Mouse (Mus musculus) right cerebral cortex, adult 18-20 months (tissue): ENCODE data around the gene Ccdc86.

Source experiments
- DNase-seq: peaks from one replicate; pipeline ENCODE4 v3.0.0; 2022; ENCODE audit warnings: mixed read lengths

Gene Ccdc86

DNA sequence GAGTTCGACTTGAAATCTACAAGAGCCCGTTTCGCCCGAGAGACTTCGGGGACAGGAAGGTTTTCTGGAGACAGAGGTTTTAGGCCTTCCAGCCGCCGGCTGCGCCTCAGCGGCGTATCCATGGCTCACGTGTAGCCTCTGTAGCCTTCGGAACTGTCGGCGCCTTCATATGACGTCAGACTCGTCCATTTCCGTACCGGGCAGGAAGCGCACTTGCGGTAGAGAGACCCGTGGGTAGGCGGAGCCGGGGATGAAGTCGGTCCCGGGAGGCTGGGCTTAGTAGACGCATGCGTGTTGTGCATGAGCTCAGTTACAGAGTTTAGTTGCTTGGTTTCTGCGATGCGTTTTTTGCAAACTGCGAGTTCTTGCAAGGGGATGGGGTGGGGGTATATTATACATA, at the start of gene Ccdc86:
Ccdc86 (minus strand) TSS at position 155 of the 400 bp plus-strand sequence.
- DNase-seq = peak; percentile 97

DNA sequence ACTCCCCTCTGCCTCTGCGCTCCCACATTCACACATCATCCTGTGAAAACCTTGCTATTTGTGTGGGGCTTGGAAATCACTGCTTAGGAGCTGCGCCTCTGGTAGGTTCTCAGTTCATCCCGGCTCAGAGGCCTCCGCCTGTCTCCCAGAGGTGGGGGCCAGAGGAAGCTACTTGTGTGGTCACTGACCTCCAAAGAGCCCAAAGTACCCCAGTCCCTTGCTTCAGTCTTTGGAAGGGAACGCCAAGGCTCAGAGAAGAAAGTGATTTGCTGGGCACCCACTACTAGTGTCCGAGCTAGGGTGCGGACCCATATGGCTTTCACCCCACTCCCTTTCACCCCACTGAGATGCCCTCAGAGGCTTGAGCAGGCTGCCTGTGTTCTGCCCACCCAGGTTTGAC, 44.1 kb upstream of the Ccdc86 start, which contains the start of gene Ms4a15:
Ms4a15 (minus strand) TSS at position 101 of the 400 bp plus-strand sequence.
- no peak for DNase-seq

DNA sequence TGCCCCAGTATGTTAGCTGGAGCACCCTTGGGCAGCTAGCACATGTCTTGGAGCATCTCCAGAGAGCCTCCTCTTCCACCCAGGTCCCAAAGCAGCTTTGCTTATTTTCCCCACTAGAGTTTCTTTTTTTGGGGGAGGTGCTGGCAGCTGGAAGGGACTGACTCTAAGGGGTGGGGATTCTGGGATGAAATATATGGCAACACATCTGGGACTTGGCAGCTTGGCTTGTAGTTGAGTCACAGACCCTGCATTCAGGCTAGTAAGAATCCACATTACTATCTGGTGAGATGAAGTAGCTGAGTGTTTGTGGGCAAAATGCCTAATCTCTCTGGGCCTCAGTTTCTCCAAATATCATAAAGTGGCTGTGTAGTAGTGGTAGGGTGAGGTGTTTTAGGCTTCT, 42.8 kb upstream of the Ccdc86 start:
- no peak for DNase-seq

DNA sequence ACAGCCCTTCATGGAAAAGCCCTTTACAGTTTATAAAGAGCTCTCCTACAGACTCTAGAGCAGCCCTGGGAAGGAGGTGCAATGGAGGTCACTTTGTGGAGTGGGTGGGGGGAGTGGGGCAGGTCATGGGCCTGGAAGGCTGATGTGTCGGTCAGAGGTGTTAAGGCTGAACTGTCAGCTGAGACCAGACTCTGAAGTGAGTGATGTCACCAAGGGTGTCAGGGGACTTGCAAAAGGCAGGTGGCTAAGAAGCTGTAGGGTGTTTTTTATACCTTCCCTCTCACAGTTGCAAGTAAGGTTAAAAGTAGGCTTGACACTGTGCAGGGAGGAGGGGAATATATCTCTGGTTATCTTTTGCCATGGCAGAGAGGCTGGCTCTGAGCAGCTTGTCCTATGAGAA, 41.7 kb upstream of the Ccdc86 start:
- DNase-seq = no peak

DNA sequence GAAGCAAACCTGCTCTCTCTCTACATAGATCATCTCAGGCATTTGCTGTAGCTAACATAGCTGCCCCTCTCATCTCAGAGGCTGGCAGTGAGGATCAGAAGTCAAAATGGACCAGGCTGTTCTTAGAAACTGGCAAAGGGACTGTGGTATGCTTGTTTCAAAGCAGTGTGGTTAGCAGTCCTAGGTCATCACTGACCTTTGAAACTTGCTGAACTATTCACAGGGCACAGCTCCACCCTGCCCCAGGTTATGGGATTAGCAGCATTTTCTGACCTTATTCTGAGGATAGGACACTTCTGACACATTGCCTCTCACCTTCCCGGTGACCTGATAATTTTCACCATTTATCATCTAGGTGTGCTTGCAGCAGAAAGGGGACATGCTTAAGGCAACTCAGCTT, 39.5 kb upstream of the Ccdc86 start:
- DNase-seq = no peak

DNA sequence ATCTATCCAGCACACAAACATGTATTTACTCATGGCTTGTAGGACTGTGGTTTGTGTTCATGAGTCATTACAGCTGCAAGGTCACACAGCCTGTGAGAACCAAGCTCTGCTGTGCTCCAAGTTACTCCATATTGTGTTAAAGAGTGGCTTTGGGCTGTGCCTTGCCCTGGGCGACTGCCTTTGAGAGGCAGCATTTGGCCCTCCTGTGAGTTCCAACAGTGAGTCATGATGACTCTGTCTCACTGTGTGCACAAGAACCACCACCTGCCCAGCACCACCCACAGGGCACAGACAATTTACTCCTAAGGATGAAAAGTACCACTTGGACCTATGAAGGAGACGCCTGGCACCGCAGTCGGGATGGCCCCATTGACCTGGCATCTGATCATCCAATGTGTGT, 36.8 kb upstream of the Ccdc86 start:
- no peak for DNase-seq

DNA sequence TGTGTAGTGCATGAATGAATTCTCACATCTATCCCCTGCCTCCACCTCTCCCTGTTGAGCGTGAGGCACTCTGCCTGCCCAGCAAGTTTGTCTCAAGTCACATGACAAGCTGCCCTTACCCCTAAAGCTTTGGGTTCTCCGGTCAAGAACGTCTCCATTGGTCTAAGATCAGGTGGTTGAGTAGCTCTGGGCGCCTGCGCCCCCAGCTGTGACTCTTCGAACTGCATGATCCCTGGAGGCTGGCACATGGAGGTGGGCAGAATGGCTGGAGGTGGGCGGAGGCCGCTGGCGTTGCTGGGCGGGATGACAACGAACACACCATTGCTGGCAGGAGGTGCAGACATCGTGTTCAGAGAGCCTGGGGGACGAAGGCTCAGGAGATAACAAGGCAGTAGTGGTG, 35.5 kb upstream of the Ccdc86 start:
- DNase-seq = no peak

DNA sequence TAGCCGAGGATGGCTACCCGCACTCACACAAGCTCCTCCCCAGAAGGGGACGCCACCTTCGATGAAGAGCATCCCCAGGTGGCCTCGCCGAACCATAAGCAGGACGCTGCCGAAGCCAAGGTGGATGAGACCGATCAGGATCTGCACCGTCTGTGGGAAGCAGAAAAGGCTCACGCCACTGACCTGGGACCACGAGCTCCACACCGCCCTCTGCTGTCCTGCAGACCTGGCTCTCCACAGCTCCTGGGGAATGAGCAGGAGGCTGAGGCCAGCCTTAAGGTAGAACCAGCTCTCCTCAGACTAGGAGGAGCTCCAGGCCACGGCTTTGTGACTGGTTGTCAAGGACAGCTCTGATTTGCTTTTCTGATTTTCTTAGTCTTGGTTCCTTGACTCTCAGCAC, 34.1 kb upstream of the Ccdc86 start:
- DNase-seq = peak; percentile 18

DNA sequence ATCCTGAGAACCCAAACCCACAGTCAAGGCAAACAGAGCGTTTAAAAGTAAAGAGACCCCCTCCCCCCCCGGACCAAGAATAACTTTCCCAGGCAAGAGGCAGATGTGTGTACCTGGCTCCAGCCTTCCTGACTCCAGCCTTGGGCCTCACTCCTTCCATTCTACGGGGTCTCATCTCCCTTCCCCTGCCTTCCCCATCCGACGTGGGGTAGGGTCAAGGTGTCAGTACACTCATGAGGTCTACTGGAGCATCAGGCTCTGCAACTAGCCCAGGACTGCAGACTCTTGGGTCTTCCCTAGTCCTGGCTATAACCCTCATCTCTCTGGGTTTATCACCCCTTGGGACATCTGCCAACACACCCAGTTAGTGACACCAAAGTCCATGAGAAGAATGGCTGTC, 31.1 kb upstream of the Ccdc86 start:
- no peak for DNase-seq

DNA sequence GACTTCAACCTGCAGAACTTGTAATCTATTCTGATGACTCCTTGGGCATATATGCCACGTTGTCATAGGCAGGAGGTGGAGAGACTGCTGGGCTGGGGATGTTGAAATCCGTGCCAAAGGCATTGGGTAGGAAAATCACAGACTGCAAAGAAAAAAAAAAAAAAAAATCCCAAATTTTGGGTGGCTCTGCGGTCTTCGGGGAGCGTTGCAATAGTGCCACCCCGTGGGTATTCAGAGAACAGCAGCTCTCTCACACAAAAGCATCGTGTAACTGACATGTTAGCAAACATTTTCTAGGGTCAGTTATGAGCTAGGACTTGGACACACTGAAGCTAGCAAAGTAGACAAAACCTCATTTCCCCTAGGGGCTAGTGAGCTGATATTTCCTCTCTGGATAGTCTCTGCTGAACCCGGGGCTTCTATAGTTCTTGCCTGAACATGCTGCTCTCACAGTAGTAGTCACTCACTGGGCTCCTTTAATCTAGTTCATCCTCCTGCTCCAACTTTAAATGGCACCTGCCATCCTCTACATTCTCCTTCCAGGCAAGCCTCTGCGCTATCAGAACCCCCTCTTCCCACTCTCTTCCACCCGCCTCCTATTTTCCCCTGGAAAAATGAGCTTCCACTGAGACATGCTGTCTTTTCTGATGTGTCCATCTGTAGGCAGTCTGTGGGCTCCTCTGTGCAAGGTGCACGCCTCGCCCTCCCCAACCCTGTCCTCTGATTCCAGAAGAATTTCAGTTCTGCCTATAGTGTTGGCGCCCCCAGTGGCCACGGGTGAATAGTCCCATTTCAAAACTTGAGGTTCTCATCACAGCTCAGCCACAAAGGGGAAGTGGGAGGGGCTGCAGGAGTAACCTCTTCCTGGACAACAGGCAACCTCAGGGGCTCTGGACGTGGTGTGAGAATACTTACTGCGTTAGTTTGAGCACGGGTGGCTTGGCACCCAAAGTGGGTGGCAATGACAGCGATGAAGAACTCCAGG, 30.4 kb upstream of the Ccdc86 start:
- peak; percentile 68 for DNase-seq

DNA sequence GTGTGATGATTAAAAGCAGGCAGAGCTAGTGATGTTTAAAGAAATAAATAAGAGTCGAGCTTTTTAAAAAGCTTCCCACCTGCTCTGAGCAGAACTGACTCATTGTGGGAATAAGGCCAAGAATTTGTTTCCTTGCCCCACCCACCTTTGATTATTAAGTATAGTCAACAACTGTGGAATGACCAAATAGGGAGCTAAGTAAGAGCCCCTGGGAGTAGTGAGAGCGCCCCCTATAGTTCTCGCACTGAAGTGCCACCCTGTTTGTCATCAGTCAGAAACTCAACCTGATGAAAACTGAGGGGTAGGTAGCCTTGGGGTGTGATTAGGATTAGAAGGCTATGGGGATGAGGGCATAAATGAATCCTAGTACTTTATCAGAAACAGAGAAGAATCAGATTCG, 27.3 kb upstream of the Ccdc86 start:
- no peak for DNase-seq

DNA sequence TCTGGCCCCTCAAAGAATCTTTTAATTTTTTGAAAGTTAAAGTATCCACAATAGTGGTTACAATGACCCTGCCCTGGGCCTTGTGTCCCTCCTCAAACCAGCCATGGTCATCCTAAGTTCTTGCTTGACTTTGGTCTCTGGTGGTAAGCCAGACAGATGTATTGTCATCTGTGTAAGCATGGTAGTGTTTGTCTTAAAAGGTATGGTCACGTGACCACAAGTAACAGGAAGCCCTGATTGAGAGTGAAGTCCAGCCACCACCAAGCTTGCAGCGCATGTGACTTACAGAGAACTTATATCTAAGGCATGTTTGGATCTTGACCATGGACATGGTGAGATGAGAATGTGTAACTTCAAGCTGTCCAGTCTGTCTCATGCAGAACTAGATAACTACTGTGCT, 26.1 kb upstream of the Ccdc86 start:
- no peak for DNase-seq

DNA sequence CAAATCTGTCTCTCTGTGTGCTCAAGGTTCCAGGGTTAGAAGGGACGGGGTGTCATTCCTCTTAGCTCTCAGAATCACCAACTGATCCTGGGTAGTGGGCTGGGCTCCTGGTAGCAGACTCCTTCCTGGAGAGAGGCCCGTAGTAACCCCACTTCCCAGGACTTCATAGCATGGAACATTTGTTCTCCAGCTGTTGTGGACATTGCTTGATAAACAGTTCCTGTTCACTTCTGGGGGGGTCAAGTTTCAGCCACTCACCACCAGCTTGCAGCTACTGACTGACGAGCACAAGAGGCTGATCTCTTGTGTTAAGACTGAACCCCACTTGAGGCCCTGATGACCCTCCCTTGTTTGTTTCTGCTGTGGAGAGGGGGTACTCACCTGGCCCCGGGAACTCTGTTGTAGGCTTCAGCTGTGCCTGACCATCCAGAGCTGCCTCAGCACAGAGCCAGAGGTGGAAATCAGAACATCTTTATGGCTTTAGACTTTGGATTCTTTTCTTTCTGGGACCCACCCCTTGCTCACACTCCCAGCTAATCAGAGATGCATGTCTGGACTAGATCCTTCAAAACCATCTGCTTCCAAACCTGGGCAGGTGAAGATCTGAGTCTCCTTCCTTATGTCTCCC, 25.3 kb upstream of the Ccdc86 start, which contains the start of gene Ms4a10:
Ms4a10 (minus strand) TSS at position 433 of the 628 bp plus-strand sequence.
- DNase-seq = no peak

DNA sequence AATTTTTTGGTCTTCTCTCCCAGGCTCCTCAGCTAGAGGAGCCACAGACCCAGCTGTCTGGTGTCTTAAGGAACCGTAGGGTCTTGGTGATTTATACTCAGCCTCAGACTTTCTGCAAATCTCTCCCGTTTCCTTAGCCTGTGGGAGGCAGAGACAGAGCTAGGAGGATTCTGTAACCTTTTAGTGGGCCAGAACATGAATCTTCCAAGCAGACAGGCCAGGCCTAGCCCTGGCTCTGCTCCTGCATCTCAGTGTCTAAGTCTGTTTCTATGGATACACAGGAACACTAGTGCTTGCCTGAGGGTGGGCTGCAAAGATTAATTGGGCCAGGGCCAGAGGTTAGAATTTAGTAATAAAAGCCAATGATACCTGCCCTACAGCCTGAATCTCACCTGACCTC, 24.1 kb upstream of the Ccdc86 start:
- no peak for DNase-seq

DNA sequence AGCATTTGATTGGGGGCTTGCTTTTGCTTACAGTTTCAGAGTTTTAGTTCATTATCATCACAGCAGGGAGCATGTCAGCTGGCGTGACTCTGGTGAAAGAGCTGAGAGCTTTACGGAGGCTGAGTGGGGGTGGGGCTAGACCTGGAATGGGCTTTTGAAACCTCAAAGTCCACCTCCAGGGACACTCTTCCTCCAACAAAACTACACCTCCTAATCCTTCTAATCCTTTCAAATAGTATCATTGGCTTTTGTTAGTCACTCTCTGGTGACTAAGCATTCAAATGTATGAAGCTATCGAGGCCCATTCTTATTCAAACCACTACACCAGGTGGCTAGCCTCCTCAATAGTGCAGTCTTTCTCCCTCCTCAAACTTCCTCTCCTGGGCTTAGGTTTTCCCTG, 23.6 kb upstream of the Ccdc86 start:
- DNase-seq = no peak

DNA sequence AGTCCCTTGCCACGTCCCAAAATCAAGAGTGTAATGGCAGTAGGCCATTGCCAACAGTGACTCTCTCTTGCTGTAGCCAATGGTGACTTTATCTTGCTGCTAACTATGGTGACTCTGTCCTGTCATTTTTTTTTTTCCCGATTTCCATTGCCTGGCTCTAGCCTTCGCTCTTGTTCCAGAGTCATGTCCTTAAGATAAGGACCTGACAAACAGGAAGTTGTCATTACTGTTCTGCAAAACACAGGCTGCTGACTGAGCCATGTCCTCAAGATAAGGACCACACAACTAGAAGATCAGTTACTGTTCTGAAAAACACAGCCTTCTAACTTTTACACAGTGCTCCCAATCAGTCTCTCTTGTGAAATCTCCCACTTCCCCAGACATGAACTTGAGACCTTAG, 21.4 kb upstream of the Ccdc86 start:
- no peak for DNase-seq

DNA sequence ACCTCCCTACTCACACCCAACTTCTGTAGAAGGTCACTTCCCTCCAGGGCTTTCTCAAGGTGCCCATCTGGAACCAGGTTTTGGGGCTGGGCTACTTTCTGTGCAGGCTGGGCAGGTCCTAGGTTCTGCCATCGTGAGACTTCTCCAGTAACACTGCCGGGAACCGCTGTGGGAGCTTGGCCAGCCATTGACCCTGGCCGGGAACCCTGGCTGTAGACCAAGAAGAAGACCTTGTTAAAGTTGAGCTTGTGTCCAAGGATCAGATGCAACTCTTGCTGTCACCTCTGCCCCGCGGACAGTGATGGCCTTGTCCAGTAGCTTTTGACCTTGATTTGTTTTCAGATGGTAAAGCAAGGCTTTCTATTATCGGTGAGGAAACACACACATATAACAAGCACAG, 19.5 kb upstream of the Ccdc86 start:
- no peak for DNase-seq

DNA sequence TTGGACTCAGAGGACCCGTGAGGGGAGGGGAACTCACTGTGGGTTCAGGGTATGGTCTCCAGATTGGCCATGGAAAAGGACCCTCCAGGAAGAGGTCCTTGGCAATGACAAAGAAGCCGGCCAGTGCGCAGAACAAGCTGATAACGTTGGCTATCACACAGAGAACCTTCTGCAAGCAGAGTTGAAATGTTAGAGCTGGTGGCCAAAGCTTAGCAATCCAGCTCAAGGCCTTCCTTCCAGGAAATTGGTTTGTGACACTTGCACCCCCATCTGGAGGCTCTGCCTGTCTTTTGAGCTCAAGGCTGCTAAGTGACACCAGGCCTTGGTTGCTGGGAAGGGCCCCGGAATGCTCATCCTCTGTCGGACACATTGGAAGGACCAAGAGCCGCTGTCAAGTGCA, 16.7 kb upstream of the Ccdc86 start:
- no peak for DNase-seq

DNA sequence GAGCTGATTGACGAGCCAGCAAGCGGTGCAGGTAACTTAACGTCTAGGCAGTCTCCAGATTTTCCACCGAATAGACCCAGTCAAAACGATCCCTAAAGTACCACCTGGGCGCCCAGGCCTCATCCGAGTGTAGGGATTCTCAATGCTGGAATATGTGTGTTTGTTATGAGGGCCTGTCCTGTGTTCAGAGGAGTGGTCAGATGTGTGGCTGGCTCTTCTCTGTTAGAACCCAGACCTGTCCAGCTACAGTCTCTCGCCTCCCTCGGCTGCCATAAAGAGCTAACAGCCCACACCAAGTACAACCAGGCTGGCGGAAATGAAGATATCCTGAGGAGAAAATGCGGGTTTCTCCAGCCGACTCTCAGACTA, 10.9 kb upstream of the Ccdc86 start:
- no peak for DNase-seq

DNA sequence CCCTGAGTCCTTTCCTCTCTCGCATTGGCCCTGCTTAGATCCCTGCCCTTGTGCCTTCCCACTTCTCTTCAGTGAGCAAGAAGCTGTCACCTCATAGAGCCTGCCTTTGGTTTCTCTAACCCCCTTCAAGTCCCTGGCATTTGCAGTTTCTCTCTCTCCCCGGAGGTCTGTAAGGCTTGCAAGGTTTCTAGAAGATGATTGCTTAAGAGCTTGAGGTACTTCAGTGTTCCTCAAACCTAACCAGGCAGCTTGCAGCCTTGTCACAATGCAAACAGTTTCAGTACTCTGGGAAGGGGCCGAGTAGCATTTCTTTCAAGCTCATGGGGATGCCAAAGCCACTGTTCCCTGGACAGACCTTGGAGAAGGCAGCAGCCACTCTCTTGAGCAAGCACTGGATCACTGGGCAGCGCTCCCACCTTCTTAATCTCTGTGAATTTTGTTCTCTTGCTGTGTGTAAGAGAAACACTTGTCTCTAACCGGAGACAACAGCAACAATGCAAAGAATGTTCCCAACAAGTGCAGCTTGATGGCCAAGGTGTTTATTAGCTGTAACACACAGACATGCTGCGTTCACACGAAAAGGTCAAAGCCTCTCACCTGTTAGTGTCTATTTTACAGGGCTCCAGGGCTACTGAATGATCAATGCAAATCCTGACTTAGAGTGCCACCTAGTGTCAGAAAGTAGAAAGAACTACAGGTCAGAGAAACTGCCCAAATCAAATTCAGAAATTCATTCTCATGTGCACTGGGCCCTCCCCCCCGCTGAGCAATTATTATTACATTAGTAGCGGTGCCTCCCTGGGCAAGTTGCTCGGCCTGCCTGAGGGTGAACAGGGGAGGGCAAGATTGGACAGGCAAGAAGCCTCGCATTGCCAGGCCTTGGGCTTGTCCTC, 10.3 kb upstream of the Ccdc86 start:
- DNase-seq = peak; percentile 49

DNA sequence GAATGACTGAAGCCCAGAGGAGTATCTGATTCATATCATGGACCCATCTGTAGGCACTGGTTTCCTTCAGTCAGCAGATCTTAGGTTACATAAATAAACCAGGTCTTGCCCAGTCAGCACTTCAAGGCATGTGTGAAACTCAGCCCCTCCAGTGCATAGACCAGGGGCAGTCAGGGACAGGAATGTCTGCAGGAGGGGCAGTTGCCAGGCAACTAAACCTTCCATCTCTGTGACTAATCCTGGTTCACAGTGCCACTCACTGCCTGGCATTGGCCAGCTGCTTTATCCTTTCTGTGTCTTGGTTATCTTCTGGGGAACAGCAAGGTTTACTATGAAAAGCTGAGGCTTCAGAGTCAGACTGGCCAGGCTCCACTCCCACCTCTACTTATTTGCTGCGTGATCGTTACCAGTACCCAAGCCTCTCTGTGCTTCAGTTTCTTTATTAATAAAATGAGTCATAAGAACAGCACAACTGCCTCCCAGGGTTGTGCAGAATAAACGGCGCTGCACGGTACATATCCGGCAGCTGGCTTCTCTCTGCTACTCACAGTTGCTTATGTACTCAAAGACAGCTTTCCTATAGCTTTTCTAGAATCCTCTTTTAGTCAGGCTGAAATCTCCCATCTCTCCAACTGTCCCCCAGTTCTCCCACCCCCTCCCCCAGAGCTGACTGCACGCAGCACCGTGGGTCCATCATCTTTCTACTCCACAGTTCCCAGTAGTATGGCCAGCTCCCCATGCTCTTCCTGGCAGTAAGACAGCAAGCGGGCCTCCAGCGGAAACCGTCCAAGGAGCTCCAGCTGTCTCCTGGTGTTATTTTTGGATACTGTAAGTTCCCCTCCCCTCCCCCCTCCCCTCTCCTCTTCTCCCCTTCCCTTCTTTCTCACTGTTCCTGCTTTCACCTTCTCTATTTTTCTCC, 3.2 kb upstream of the Ccdc86 start:
- DNase-seq = peak; percentile 49

DNA sequence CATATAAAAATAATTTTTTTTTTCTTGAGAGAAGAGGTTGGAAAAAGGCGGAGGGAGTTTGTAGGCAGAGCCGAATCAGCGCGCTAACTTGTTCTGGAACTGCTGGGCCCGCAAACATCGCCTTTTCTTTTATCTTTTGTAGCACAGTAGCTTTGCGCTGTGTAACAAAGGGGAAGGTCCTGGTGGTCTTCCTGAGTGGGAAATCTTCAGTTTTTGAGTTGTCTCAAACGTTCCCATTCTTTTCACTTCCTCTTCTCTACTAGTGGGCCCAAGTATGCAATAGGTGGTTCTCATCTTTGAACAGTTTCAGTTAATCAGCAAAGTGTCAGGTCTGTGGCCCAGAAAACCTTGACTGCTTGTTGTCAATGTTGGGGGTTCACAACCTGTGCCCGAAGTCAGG, 492 bp upstream of the Ccdc86 start:
- no peak for DNase-seq
